In genomic region chr11:98964616-98965415, GRCm38 (mm10) we compare ENCODE assay signal across 7 mouse cellular contexts. TPM values are rescaled to one million over a fixed set of nuclear protein-coding genes. Genes with fewer than 3 reads are reported as not detected.
DNase-seq lines count a peak whose midpoint lies in the region; ATAC-seq and TF ChIP-seq lines count a peak whose summit lies in the region.

No protein-coding gene starts in this region.

- no peak for TF ChIP-seq POLR2A in cerebellum, adult 2 months (IDR thresholded peaks at IDR 0.05; ENCODE audit: borderline replicate concordance, insufficient read depth, low read length)
- TF ChIP-seq POLR2A in myocyte (IDR thresholded peaks at IDR 0.05; ENCODE audit: insufficient read length, low read depth) = no peak

- H3ac ChIP-seq in myocyte (ENCODE audit: control insufficient read depth, insufficient read length) = no peak overlapping the region

- 24% methylated on average over 15 of the region's 15 CpGs for WGBS in cerebellum, adult 2 months
- WGBS in kidney, embryonic 14.5 days = 23% methylated on average over 15 of the region's 15 CpGs

- no peak for ATAC-seq in kidney, embryonic 14.5 days (ENCODE audit: low FRiP score, low TSS enrichment)

- no peak for TF ChIP-seq CTCF in cerebellum, adult 2 months (IDR thresholded peaks at IDR 0.05; ENCODE audit: borderline replicate concordance, insufficient read depth, low read depth, low read length)

- H3K79me2 ChIP-seq in myocyte (ENCODE audit: control insufficient read depth, insufficient read depth) = peaks cover 55% of the 10 kb centered on the region

- no peak overlapping the region for H3K4me3 ChIP-seq in cerebellum, adult 2 months (replicated peaks; ENCODE audit: insufficient read depth, low read depth, low read length)
- peak overlapping the region; percentile 75 for H3K4me3 ChIP-seq in kidney, embryonic 14.5 days (ENCODE audit: low read length)
- H3K4me3 ChIP-seq in myocyte = peak overlapping the region; percentile 72

- H3K4me1 ChIP-seq in cerebellum, adult 2 months (ENCODE audit: control insufficient read depth, insufficient read depth, low read length) = peaks cover 50% of the 10 kb centered on the region
- peaks cover 91% of the 10 kb centered on the region for H3K4me1 ChIP-seq in kidney, embryonic 14.5 days (ENCODE audit: control insufficient read depth, insufficient read depth, low read length)

- no peaks in the 10 kb centered on the region for H3K9me3 ChIP-seq in kidney, embryonic 14.5 days (ENCODE audit: control insufficient read depth, low read length)

- H3K27me3 ChIP-seq in cerebellum, adult 2 months (ENCODE audit: control insufficient read depth, insufficient read depth, low read length) = no peaks in the 10 kb centered on the region
- H3K27me3 ChIP-seq in kidney, embryonic 14.5 days (ENCODE audit: control insufficient read depth, insufficient read depth, low read length) = no peaks in the 10 kb centered on the region
- H3K27me3 ChIP-seq in myocyte (ENCODE audit: control insufficient read depth, insufficient read depth, insufficient read length) = no peaks in the 10 kb centered on the region

- peaks cover 24% of the 10 kb centered on the region for H3K36me3 ChIP-seq in kidney, embryonic 14.5 days (ENCODE audit: control insufficient read depth, insufficient read depth, low read length)
- no peaks in the 10 kb centered on the region for H3K36me3 ChIP-seq in myocyte (ENCODE audit: control insufficient read depth, insufficient read depth)

- DNase-seq in MN1 (ENCODE audit: low spot score) = peak; percentile 58
- peak; percentile 70 to 71 for DNase-seq in cerebellum, adult 2 months
- DNase-seq in heart, adult 8-10 months (ENCODE audit: low spot score) = peak; percentile 65
- no peak for DNase-seq in ovary, postnatal 10 days (ENCODE audit: low spot score)
- DNase-seq in right cerebral cortex, adult 18-20 months = no peak

- peak overlapping the region; percentile 99 for H3K4me2 ChIP-seq in kidney, embryonic 14.5 days (replicated peaks; ENCODE audit: low read depth, low read length)
- peak overlapping the region; percentile 77 for H3K4me2 ChIP-seq in myocyte (ENCODE audit: low read depth)

- peak overlapping the region; percentile 76 for H3K9ac ChIP-seq in kidney, embryonic 14.5 days (ENCODE audit: low read depth, low read length)

- H3K27ac ChIP-seq in cerebellum, adult 2 months (ENCODE audit: insufficient read depth, low read length) = no peak overlapping the region
- H3K27ac ChIP-seq in kidney, embryonic 14.5 days (ENCODE audit: low read depth, low read length) = peak overlapping the region; percentile 91

TF ChIP-seq in myocyte, 11 proteins besides CTCF, POLR2A, EP300 and RAD21:
- TF ChIP-seq E2F4 (IDR thresholded peaks at IDR 0.05; ENCODE audit: insufficient read depth) = no peak
- no peak for TF ChIP-seq REST (IDR thresholded peaks at IDR 0.05; ENCODE audit: insufficient read depth, insufficient read length)
- no peak for TF ChIP-seq SRF (IDR thresholded peaks at IDR 0.05; ENCODE audit: control insufficient read depth, insufficient read length, low read depth)
- TF ChIP-seq MYOD1 (IDR thresholded peaks at IDR 0.05; ENCODE audit: control insufficient read depth in 1 of 3, insufficient read length in 2 of 3, low read depth in 2 of 3) = peak in 1 of 3 experiments; percentile 63
- TF ChIP-seq TCF12 (IDR thresholded peaks at IDR 0.05; ENCODE audit: insufficient read depth, poor library complexity, severe bottlenecking) = no peak
- no peak for TF ChIP-seq USF1 (IDR thresholded peaks at IDR 0.05; ENCODE audit: low read depth)
- TF ChIP-seq MAX (IDR thresholded peaks at IDR 0.05; ENCODE audit: low read depth) = no peak
- TF ChIP-seq TCF3 (IDR thresholded peaks at IDR 0.05; ENCODE audit: insufficient read length, low read depth) = no peak
- peak in 1 of 3 experiments; percentile 40 for TF ChIP-seq MYOG (IDR thresholded peaks at IDR 0.05; ENCODE audit: control insufficient read depth in 1 of 3, insufficient read depth in 1 of 3, insufficient read length in 2 of 3, low read depth in 2 of 3)
- TF ChIP-seq POLR2AphosphoS2 (IDR thresholded peaks at IDR 0.05; ENCODE audit: insufficient read length, low read depth) = no peak
- TF ChIP-seq CEBPB (IDR thresholded peaks at IDR 0.05; ENCODE audit: insufficient read depth, poor library complexity, severe bottlenecking) = no peak

RNA-seq across cellular contexts. Expression of gene Gjd3, which starts 18.0 kb away (rescaled TPM):
- 1.2 and 2.1 TPM in 2 replicates for polyA plus RNA-seq in cerebellum, adult 2 months (2012; rRNA removed)
- under 1 TPM in 1 of 4 experiments, not detected in 3; 0.44 TPM for total RNA-seq in heart, adult 8-10 months (2022)
- polyA plus RNA-seq in kidney, embryonic 14.5 days (2014; fragmentation: Nextera tagmentation; extraction: Ambion mirVana) = 0.64 TPM in 1 of 2 replicates, not detected in the other
- polyA plus RNA-seq in myocyte (2012; fragmentation: generic; extraction: Trizol) = 0.05 TPM

RNA-seq across cellular contexts. Expression of gene Rara, which starts 37.2 kb away (rescaled TPM):
- 13.5 and 15.4 TPM in 2 replicates for polyA plus RNA-seq in cerebellum, adult 2 months (2012; rRNA removed)
- 10 to 100 TPM; 10.8 to 13.5 (median 11.9) TPM for total RNA-seq in heart, adult 8-10 months (2022)
- polyA plus RNA-seq in kidney, embryonic 14.5 days (2014; fragmentation: Nextera tagmentation; extraction: Ambion mirVana) = 27.7 and 36.7 TPM in 2 replicates
- polyA plus RNA-seq in myocyte (2012; fragmentation: generic; extraction: Trizol) = 27.3 TPM

RNA-seq across cellular contexts. Expression of gene Cdc6, which starts 57.2 kb away (rescaled TPM):
- polyA plus RNA-seq in cerebellum, adult 2 months (2012; rRNA removed) = 0.30 and 0.36 TPM in 2 replicates
- under 1 TPM; 0.16 to 0.49 (median 0.25) TPM for total RNA-seq in heart, adult 8-10 months (2022)
- 32.5 and 44.1 TPM in 2 replicates for polyA plus RNA-seq in kidney, embryonic 14.5 days (2014; fragmentation: Nextera tagmentation; extraction: Ambion mirVana)
- 2.6 TPM for polyA plus RNA-seq in myocyte (2012; fragmentation: generic; extraction: Trizol)

RNA-seq across cellular contexts. Expression of gene Top2a, which starts 59.2 kb away (rescaled TPM):
- 0.11 and 0.25 TPM in 2 replicates for polyA plus RNA-seq in cerebellum, adult 2 months (2012; rRNA removed)
- 1 to 10 TPM in 2 of 4 experiments, under 1 TPM in 2; 0.41 to 3.2 (median 0.94) TPM for total RNA-seq in heart, adult 8-10 months (2022)
- polyA plus RNA-seq in kidney, embryonic 14.5 days (2014; fragmentation: Nextera tagmentation; extraction: Ambion mirVana) = 284 and 300 TPM in 2 replicates
- polyA plus RNA-seq in myocyte (2012; fragmentation: generic; extraction: Trizol) = 39.9 TPM

Comparison
In these comparisons a context has a peak if more than half of its experiments do, and no peak if none do; other contexts are left out.
1. DNase-seq: peak in MN1 (single experiment), cerebellum, adult 2 months (2 of 2) and heart, adult 8-10 months (single experiment); none in ovary, postnatal 10 days (single experiment) and right cerebral cortex, adult 18-20 months (single experiment).